Mouse (Mus musculus) thymus, adult 2 months (tissue): ENCODE measurements at regions not wholly inside any gene's neighbourhood (a gene's known extent, or its start where the extent isn't known, plus 50 kb on each side); places are given as distances from the start of the nearest gene placed in this dataset.

Experiments
- CTCF ChIP-seq: fragments of 200-500 bp; IDR thresholded peaks from 2 replicates; pipeline ENCODE4 v1.5.1; 2012; ENCODE audit warnings: mild to moderate bottlenecking, control low read depth, low read length, moderate library complexity, borderline replicate concordance; ENCODE audit not compliant: control insufficient read depth, poor library complexity, insufficient read depth; ENCODE audit errors: extremely low read depth
- POLR2A ChIP-seq: fragments of 200-500 bp; IDR thresholded peaks from 2 replicates; pipeline ENCODE4 v1.6.1; 2012; ENCODE audit warnings: mild to moderate bottlenecking, low read length, control low read depth, moderate library complexity; ENCODE audit not compliant: control insufficient read depth, poor library complexity, insufficient read depth; ENCODE audit errors: extremely low read depth

GRCm38 (mm10) chr6:4246113-4246419 is 159.3 kb upstream of the Bet1 start:
- TF ChIP-seq CTCF, result no peak
- no peak for TF ChIP-seq POLR2A
